Mouse (Mus musculus) midbrain, postnatal 0 days (tissue): ENCODE measurements at regions not wholly inside any gene's neighbourhood (a gene's known extent, or its start where the extent isn't known, plus 50 kb on each side); places are given as distances from the start of the nearest gene placed in this dataset.

Experiments used
- ATAC-seq: fragments of 200-750 bp; cut with Nextera tagmentation; 2 replicates; pipeline ENCODE4 v1.8.0; 2017; ENCODE audit warnings: moderate number of reproducible peaks, mild to moderate bottlenecking, moderate TSS enrichment, moderate library complexity; ENCODE audit not compliant: low FRiP score
- DNase-seq: peaks from one replicate; pipeline ENCODE4 v3.0.0-alpha.2; 2015; ENCODE audit warnings: low spot score
- H3K27ac ChIP-seq: fragments of 300-500 bp; sonication (generic); 2 replicates; pipeline ENCODE4 v1.5.1; 2014; ENCODE audit warnings: low read depth, mild to moderate bottlenecking, low read length, mixed read lengths
- H3K27me3 ChIP-seq: fragments of 300-500 bp; sonication (generic); 2 replicates; pipeline ENCODE4 v1.6.1; 2014; ENCODE audit warnings: low read length, control low read depth, mixed read lengths; ENCODE audit not compliant: insufficient read depth
- H3K36me3 ChIP-seq: fragments of 300-500 bp; sonication (generic); 2 replicates; pipeline ENCODE4 v1.6.1; 2014; ENCODE audit warnings: low read length, control low read depth, mixed read lengths; ENCODE audit not compliant: insufficient read depth
- H3K4me1 ChIP-seq: fragments of 300-500 bp; sonication (generic); 2 replicates; pipeline ENCODE4 v1.6.1; 2014; ENCODE audit warnings: mild to moderate bottlenecking, control low read depth, antibody characterized with exemption, low read length, mixed read lengths; ENCODE audit not compliant: insufficient read depth
- H3K4me2 ChIP-seq: fragments of 300-500 bp; sonication (generic); 2 replicates; pipeline ENCODE4 v1.6.1; 2014; ENCODE audit warnings: low read depth, mild to moderate bottlenecking, low read length, mixed read lengths; ENCODE audit not compliant: poor library complexity, severe bottlenecking
- H3K4me3 ChIP-seq: fragments of 300-500 bp; sonication (generic); 2 replicates; pipeline ENCODE4 v1.5.1; 2014; ENCODE audit warnings: low read depth, mild to moderate bottlenecking, low read length, moderate library complexity
- H3K9ac ChIP-seq: fragments of 300-500 bp; sonication (generic); replicated peaks from 2 replicates; pipeline ENCODE4 v1.6.1; 2014; ENCODE audit warnings: mild to moderate bottlenecking, low read length, moderate library complexity, mixed read lengths; ENCODE audit not compliant: poor library complexity, severe bottlenecking
- H3K9me3 ChIP-seq: fragments of 300-500 bp; sonication (generic); 2 replicates; pipeline ENCODE4 v1.6.1; 2016; ENCODE audit warnings: low read length, control low read depth
- CTCF ChIP-seq: IDR thresholded peaks from 2 replicates; pipeline ENCODE4 v1.5.1; 2016; ENCODE audit warnings: antibody characterized with exemption, mild to moderate bottlenecking
- WGBS: fragments of 180-500 bp; shearing (Covaris S2); extraction: QIAGEN DNeasy Blood & Tissue Kit; methylation state at CpG from one replicate; pipeline ENCODE4 v1.1.7; 2014; 5-methylcytosine and 5-hydroxymethylcytosine counted together

DNA sequence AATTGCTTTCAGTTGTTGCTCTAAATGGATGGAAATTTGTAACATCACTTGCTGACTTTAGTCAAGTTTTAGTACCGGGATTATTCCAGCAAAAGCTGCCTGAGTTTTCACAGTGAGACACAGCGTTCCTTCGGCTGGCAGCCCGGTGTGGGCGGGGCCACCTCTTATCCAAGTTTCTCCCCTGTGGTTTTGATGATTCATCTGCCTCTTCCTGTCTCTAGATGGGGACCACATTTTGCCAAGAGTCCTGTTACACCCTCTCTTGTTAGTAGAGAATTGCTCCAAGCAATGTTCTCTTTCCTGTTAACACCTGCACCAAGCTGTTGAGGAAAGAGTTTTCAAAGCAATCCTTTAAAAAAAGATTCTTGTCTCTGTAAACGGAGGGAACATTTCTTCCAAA, 254.2 kb upstream of the Gm5148 start:
- Histone ChIP-seq H3K4me2 (no peak overlapping the region), H3K9me3 (no peaks in the 10 kb centered on the region), H3K4me1 (no peaks in the 10 kb centered on the region), H3K4me3 (no peak overlapping the region), H3K27me3 (0 out of 2 replicates have a peak, but pooled peaks cover 3% of the 10 kb centered on the region), H3K9ac (no peak overlapping the region), H3K36me3 (no peaks in the 10 kb centered on the region), H3K27ac (no peak overlapping the region)
- TF ChIP-seq CTCF = no peak
- DNase-seq (peak; percentile 42), ATAC-seq (no peak)
- 35% methylated on average over 6 of the region's 6 CpGs for WGBS

DNA sequence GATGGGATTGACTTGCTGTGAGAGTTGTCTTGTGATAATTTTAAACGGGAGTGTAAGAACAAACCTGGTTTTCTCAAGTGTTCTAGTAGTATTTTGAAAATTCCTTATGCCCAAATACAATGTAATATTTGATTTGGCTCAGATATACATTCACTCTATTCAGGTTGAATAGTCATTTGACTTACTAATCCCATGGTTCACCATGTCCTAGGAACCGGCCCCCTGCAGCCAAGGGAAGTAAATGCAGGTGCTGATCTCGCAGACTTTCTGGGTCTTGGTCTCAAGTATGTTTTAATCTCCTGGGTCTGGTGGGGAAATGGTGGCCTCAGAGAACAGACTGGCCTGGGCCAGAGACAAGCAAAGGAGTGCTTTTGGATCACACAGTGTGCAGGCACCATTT, 253.2 kb upstream of the Gm5148 start:
- peak; percentile 25; the same call in 1 of the 2 replicates for TF ChIP-seq CTCF
- DNase-seq (no peak), ATAC-seq (no peak)
- no peaks in the 10 kb centered on the region for H3K9me3 ChIP-seq
- no peak overlapping the region for H3K4me3 ChIP-seq
- no peak overlapping the region for H3K4me2 ChIP-seq
- no peak overlapping the region for H3K9ac ChIP-seq
- 59% methylated on average over 3 of the region's 3 CpGs for WGBS
- H3K4me1 ChIP-seq = no peaks in the 10 kb centered on the region
- no peak overlapping the region for H3K27ac ChIP-seq
- no peaks in the 10 kb centered on the region for H3K36me3 ChIP-seq
- H3K27me3 ChIP-seq = no peaks in the 10 kb centered on the region

- DNase-seq = peak; percentile 49
- H3K9me3 ChIP-seq = no peaks in the 10 kb centered on the region
- no peaks in the 10 kb centered on the region for H3K4me1 ChIP-seq
- 42% methylated on average over 13 of the region's 13 CpGs for WGBS
- H3K27me3 ChIP-seq = no peaks in the 10 kb centered on the region
- ATAC-seq = no peak
- H3K9ac ChIP-seq = no peak overlapping the region
- no peak overlapping the region for H3K27ac ChIP-seq
- TF ChIP-seq CTCF = no peak
- peak overlapping the region; percentile 36 for H3K4me2 ChIP-seq
- H3K4me3 ChIP-seq = peak overlapping the region; percentile 16; the same call in 1 of the 2 replicates
- H3K36me3 ChIP-seq = no peaks in the 10 kb centered on the region
These were observed 252.3 kb upstream of the Gm5148 start for GRCm38 (mm10) chr3:37976566-37976965.

GRCm38 (mm10) chr3:37975194-37975756, 251.0 kb upstream of the Gm5148 start:
- no peak overlapping the region for H3K27ac ChIP-seq
- WGBS = 45% methylated on average over 11 of the region's 11 CpGs
- DNase-seq (no peak), ATAC-seq (no peak)
- no peaks in the 10 kb centered on the region for H3K4me1 ChIP-seq
- H3K9me3 ChIP-seq = no peaks in the 10 kb centered on the region
- H3K36me3 ChIP-seq = no peaks in the 10 kb centered on the region
- H3K4me3 ChIP-seq = no peak overlapping the region
- no peak overlapping the region for H3K4me2 ChIP-seq
- no peaks in the 10 kb centered on the region for H3K27me3 ChIP-seq
- H3K9ac ChIP-seq = no peak overlapping the region
- no peak for TF ChIP-seq CTCF

- 78% methylated on average over 3 of the region's 3 CpGs for WGBS
These were observed 248.6 kb upstream of the Gm5148 start for GRCm38 (mm10) chr3:37972931-37973330.

DNA sequence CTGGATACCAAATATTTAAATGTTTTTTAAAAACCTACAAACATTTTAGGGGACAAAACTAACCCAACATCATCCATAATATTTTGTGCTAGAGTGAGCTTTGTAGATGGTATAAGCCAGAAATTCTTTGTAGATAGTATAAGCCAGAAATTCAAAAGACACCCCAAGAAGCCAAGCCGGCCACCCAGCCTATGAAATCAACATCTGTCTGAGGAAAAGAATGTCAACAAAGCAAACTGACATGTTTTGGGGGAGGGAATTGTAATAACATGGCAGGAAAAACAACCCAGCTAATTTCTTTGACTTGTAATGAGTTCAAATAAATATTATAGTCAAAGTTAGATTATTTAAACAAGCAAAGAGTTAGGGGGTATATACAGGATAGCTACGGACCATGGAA, 246.9 kb upstream of the Gm5148 start:
- WGBS = 76% methylated on average over 2 of the region's 2 CpGs

More at GRCm38 (mm10) chr3:37972931-37973330, 248.6 kb upstream of the Gm5148 start:
- Histone ChIP-seq H3K4me1 (no peaks in the 10 kb centered on the region), H3K36me3 (no peaks in the 10 kb centered on the region), H3K27me3 (no peaks in the 10 kb centered on the region), H3K9me3 (no peaks in the 10 kb centered on the region), H3K4me2 (no peak overlapping the region), H3K27ac (no peak overlapping the region), H3K4me3 (no peak overlapping the region), H3K9ac (no peak overlapping the region)
- ATAC-seq (no peak), DNase-seq (no peak)
- TF ChIP-seq CTCF = no peak

More for the DNA sequence above, 246.9 kb upstream of the Gm5148 start:
- Histone ChIP-seq H3K9me3 (no peaks in the 10 kb centered on the region), H3K4me1 (no peaks in the 10 kb centered on the region), H3K9ac (no peak overlapping the region), H3K36me3 (no peaks in the 10 kb centered on the region), H3K4me2 (no peak overlapping the region), H3K27me3 (no peaks in the 10 kb centered on the region), H3K4me3 (no peak overlapping the region), H3K27ac (no peak overlapping the region)
- no peak for DNase-seq
- TF ChIP-seq CTCF = no peak
- ATAC-seq = no peak
